Mouse (Mus musculus) c-Kit-positive CD71-negative TER-119-negative erythroid progenitor cells, embryonic 14.5 days (primary cell): ENCODE data around the gene Crybb3.
"Not testable (repeated sequence)": the region's sequence is repeated elsewhere in the genome, so short reads cannot be mapped to it uniquely, and the experiment has no call there.

Experiments
- DNase-seq: peaks from one replicate; pipeline ENCODE4 v3.0.0-alpha.2; 2013; ENCODE audit warnings: low read depth

Gene Crybb3

GRCm38 (mm10) chr5:113081439-113081838 lies at the start of gene Crybb3:
Gene Crybb3 (minus strand): TSS chr5:113081584.
- no peak for DNase-seq

DNA sequence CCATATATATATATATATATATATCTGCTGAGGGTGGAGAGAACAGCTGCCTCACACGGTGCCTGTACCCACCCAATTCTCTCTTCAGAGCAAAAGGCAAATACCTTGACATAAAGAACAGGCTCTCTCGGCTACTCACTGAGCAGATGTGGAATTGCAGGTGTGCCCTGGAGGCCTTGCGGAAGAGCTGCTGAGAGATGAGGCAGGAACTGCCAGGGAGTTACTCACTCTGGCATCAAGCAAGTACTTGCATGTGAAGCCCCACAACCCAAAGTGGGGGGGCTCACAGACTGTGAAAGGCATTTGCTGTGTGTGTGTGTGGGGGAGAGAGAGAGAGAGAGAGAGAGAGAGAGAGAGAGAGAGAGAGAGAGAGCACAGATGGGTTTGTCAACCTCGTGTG lies 47.0 kb upstream of the Crybb3 start:
- no peak for DNase-seq

DNA sequence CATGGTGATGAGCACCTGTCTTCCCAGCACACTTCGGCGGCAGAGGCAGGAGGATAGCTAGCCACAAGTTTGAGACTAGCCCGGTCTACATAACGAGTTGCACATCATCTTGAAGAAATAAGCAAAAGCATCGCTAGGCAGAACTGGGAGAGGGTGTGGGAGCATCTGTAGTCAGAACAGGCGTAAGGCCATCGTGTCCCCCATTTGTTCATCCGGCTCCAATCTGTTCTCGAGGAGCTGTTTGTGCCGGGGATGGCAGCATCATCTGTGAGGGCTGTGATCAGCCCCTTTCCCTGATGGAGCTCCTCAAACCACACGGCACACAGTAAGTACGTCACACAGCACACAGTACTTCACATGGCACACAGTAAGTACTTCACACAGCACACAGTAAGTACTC lies 45.1 kb upstream of the Crybb3 start:
- no peak for DNase-seq

- no peak for DNase-seq
Observed at GRCm38 (mm10) chr5:113123693-113124092, 42.3 kb upstream of the Crybb3 start.

- no peak for DNase-seq
Observed at GRCm38 (mm10) chr5:113122326-113123054, 41.1 kb upstream of the Crybb3 start.

- DNase-seq, result no peak
Observed at GRCm38 (mm10) chr5:113121591-113121875, 40.1 kb upstream of the Crybb3 start.

DNA sequence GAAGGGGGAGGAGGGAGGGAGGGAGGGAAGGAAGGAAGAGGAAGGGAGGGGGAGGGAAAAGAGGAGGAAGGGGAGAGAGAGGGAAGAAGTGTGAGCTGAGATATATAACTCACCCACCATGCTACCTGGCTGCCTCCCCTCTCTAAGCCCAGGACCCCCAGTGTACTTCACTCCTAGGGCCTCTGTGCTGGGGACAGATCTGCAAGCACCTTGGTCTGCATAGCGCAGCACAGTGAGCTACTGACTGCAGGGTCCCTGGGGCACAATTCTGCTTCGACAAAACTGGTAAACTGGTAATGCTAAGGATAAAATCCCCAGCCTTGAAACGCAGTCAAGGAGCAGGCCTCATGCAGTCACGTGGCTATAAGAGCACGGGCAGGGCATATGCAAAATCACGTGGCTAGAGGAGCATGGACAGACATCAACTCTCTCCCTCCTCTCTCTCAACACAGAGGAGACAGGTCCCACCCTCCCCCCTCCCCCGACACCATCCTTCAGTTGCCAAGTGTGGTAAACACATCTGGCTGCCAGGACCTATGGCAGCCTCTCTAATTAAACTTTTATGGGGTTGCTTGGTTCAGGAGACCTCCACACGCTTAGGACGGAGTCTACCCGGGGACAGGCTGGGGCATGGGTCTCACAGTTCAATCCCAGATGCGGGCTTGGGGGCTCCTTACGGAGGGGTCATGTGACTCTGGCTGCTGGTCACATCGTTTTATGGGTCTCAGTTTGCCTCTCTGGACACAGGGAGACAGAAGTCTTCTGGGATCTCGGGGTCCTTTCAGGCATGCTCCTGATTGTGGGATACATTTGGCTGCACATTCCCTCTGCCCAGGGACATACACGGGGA lies 39.6 kb upstream of the Crybb3 start:
- no peak for DNase-seq

DNA sequence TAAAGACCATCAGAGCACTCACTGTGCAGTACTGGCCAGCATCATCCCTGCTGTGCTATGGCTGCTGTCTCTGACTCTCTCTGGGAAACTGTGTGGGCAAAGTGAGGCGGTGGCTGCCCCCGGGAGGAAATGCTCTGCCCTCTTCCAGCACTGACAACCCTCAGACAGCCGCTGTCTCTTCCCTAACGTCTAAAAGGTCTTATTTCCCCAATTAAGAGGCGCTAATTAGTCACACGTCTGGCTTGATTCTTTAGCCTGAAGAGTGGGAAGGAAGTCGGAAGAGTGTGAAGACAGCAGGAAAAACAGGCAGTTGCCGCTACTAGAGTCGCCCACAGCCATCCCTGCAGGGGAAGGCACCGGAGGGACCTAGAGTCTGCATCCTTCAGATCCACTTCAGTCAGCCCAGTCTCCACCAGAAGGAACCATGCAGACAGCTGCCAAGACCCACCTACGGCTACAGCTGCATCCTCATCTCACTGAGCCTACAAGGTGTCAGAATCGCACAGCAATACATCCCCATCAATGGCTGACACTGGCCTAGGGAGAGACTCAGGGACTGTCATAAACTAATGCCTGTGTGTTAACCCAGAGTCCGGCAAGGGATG lies 38.6 kb upstream of the Crybb3 start:
- no peak for DNase-seq

- DNase-seq, result no peak
Observed at GRCm38 (mm10) chr5:113119291-113119690, 37.9 kb upstream of the Crybb3 start.

- DNase-seq, result no peak
Observed at GRCm38 (mm10) chr5:113118695-113119094, 37.3 kb upstream of the Crybb3 start.

- no peak for DNase-seq
Observed at GRCm38 (mm10) chr5:113117361-113117760, 36.0 kb upstream of the Crybb3 start.

- DNase-seq, result no peak
Observed at GRCm38 (mm10) chr5:113115896-113116295, 34.5 kb upstream of the Crybb3 start.

GRCm38 (mm10) chr5:113114264-113115225 lies 33.2 kb upstream of the Crybb3 start:
- DNase-seq, result no peak

GRCm38 (mm10) chr5:113113120-113113519 lies 31.7 kb upstream of the Crybb3 start:
- no peak for DNase-seq

GRCm38 (mm10) chr5:113111336-113111735 lies 30.0 kb upstream of the Crybb3 start:
- DNase-seq, result no peak

- DNase-seq, result no peak
Observed at GRCm38 (mm10) chr5:113110929-113111328, 29.5 kb upstream of the Crybb3 start.

GRCm38 (mm10) chr5:113109651-113110050 lies 28.3 kb upstream of the Crybb3 start:
- not testable (repeated sequence) for DNase-seq

GRCm38 (mm10) chr5:113108165-113108764 lies 26.9 kb upstream of the Crybb3 start:
- DNase-seq, result no peak

DNA sequence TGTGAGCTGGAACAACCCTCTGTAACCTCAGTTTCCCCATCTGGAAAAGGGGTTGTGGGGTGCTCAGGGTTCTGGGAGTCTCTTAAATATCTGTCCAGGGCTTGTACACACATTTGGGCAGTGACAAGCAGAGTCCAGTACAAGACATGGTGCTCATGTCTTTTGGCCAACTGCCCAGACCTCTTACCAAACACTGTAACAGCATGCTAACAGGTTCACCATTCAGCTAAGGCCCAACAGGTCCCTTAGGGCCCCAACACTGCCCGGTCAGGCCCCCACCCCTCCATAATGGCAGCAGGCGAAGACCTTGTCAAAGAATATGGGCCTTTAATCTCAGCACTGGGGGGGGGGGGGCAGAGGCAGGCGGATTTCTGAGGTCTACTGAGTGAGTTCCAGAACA lies 26.3 kb upstream of the Crybb3 start:
- DNase-seq, result no peak

- no peak for DNase-seq
Observed at GRCm38 (mm10) chr5:113106594-113106993, 25.2 kb upstream of the Crybb3 start.

- no peak for DNase-seq
Observed at GRCm38 (mm10) chr5:113105481-113105880, 24.1 kb upstream of the Crybb3 start.

DNA sequence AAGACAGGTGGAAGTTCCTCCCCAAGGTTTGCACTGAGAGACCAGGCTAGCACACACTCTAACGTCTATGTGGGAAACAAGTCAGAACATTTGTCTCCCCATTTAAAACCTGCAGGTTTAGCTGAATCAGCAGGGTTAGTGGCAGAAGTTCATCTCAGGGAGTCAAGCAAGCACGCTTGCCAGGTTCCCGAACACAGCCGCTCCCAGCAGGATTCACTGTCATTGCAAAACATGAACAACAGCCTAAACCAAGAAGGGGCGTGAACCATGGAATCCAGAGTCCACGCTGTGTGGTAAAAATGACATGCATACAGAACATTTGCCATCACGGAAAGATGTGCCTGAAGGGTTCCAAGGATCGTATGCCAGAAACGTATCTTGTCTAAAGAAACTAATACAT lies 23.7 kb upstream of the Crybb3 start:
- DNase-seq, result no peak
